Mouse (Mus musculus): ENCODE results near the gene Ptges3.

GRCm38 (mm10) chr10:128042466-128042865 is 16.3 kb upstream of the Ptges3 start:
- TF ChIP-seq CTCF (IDR thresholded peaks at IDR 0.05): no peak
- TF ChIP-seq POLR2A (IDR thresholded peaks at IDR 0.05; ENCODE audit: insufficient read depth, low read depth, low read length): no peak
- no peak for TF ChIP-seq EP300 (IDR thresholded peaks at IDR 0.05; ENCODE audit: insufficient read depth, low read depth, low read length)

All from heart, adult 2 months (tissue).